Mouse (Mus musculus) cerebellum, adult 18-20 months (tissue): ENCODE results near the gene Nrbp1.

Experiments used
- DNase-seq, 2 experiments: peaks; one replicate each; pipeline ENCODE4 v3.0.0; 2021

The Nrbp1 gene

DNA sequence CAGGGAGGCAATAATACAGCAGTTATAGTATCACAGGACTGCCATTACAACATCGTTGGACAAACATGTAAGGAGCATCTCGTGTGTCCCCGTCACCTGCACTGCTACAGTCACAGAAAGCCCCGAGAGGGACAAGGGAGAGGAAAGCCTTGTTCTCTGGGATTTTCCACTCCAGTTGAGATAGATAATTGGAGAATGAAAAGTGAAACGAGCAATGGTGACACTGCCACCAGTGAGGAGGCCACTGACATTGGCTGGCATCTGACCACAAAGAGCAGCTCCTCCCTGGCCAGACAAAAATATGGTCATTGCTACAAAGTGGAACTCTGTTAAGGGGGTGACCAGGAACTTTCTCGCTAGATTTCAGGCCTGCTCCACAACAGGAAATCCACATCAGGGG, 27.0 kb downstream of the Nrbp1 start:
- no peak for DNase-seq

GRCm38 (mm10) chr5:31273018-31273417, 32.4 kb downstream of the Nrbp1 start:
- DNase-seq, result no peak

DNA sequence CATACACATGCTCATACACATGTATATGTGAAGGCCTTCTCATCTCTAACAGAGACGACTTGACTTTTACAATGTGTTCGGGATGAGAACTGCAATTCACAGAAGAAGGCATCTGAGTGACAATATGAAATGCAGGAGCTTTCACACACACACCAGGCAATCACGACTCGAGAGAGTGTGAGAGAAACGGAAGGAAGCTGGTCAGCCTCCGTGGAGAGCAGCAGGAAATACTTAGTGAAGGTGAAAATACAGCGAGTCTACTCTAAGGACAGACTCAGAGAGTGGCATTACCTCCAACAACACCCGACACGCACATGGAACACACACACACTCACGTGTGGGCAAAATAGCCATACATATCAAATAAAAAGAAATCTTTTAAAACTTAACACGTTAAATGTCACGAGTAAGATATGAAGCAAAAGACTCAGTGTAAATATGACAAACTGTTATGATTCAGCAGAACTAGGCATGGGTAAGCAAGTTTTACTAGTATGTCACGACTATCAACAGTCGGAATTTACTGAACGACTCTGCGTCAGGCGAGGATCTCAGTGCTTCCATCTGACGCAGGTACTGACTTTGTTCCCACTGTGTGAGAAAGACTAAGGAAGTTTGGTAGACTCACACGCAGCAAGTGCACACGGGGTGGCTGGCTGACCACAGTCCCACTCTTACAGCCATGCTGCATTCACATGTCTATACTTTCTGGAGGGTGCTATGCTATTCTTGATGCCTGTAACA, 38.8 kb downstream of the Nrbp1 start:
- no peak for DNase-seq

GRCm38 (mm10) chr5:31288225-31288624, 47.6 kb downstream of the Nrbp1 start:
- no peak for DNase-seq

DNA sequence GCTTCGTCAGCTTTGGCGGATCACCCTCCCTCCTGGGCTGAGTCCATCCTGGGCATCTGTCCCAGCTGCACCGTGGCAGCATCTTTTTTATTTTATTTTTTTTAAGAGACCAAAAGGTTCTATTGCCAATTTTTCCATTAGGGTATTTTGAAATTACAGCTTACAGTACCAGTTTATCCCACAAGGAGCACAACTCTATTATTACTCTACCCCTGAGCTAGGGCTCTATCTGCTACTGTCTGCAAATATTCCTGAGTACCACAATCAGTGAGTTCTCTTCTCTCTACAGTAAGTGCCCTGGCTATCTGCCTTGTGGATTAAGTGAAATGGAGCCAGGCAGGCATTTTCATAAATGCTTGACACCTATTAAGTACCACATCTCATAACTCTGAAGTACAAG, 48.0 kb downstream of the Nrbp1 start:
- no peak for DNase-seq

DNA sequence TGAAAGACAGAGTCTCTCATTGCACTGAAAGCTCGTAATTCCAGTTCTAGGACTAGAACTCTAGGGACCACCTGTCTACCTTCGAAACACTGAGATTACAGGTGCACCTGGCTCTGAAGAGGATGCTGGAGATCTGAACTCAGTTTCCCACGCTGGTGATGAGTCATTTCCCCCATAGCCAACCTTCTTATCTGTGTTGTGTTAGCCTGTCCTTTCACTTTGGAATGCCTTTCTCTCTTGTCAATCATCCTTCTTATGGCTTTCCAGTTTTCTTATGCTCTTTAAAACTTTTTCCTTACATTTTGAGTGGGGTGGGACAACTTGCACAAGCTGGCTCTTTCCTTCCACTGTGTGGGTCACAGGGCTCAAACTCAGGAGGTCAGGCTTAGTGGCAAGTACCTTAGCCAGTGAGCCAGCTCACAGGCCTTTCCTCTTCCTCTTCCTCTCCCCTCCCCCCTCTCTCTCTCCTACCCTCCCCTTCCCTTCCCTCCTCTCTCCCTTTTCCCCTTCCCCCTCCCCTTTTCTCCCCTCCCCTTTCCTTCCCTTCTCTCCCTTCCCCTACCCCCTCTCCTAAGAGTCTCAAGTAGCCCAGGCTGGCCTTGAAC, 49.1 kb downstream of the Nrbp1 start:
- DNase-seq, result no peak

DNA sequence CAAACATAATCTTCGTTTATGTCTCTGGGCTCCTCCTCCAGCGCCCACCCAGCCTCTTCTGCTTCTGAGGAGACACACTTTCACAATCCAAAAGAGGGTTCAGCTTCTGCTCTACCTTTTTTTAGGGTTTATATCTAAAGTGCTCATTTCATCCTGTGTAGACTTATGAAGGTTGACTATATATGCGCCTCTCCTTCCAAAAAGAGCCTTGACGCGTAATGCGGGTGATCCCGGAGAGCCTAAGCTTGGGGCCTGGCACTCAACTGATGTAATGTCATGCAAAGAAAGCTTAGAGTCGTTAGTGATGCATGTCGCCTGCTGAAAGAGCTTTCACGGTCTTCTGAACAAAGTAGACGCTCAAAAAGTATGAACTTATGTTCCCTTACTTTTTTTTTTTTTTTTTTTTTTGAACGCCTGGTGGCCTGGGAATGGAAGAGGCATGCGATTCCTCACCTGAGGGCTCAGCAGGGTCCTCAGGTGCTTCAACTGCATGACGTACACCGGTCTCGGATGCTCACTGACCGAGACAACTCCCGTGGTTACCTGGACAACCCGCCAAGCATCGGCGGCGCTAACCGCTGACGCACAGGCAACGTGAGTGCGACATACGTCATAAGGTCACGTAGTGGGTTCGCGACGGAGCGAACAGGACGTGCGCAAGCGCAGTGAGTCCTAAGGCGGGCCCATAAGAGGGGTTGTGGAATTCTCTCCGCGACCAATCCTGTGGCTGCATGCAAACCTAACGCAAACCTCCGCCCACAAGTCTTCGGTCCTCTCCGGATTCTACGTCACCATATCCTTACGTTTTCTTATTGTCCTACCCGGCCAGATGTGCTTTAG, 50.1 kb downstream of the Nrbp1 start, which contains the start of gene Ift172:
Ift172 (minus strand) TSS at position 596 of the 840 bp plus-strand sequence.
- peak; percentile 96 to 98 for DNase-seq

DNA sequence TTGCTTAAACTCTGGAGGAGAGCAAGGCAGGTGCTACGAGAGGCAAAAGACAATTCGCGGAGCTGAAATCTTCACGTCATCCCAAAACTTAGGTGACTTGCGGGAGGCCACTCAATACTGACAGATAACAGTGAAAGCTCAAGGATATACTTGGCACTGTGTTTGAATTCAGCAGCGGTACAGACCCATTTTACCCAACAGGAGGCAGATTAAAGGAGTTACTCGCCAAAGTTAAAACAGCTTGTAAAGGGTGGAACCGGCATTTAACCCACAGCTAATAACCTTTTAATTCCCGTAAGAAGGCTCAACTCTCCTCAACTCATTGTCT, 50.7 kb downstream of the Nrbp1 start:
- no peak for DNase-seq

DNA sequence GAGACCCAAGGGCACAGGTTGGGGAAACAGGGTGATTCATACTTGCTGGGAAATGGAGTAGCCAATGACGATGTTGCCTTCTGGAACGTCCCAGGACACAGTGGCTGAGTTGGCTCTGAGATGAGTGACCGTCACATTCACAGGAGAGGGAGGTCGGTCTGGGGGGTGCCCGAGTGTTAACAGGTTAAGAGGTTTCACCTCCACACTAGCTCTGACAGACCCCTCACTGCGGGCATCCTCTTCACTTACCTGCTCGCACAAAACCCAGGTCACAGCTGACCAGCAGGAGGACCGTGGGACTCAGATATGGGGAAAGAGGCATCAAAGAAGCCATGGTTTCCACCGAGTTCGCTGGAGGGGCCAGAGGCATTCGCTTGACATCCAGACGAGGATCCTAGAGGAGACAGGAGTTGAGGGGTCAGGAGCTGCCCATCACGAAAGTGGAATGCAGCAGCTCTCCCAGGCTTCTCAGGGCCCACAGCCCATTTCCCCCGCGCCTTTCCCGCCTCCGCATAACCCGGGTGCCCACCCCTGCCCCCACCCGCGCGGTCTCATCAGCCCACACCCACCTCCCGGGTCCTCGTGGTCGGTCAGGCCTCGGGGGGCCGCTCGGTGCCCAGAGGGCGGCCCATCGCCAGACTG, 54.4 kb downstream of the Nrbp1 start:
- DNase-seq, result peak; percentile 25 to 43

DNA sequence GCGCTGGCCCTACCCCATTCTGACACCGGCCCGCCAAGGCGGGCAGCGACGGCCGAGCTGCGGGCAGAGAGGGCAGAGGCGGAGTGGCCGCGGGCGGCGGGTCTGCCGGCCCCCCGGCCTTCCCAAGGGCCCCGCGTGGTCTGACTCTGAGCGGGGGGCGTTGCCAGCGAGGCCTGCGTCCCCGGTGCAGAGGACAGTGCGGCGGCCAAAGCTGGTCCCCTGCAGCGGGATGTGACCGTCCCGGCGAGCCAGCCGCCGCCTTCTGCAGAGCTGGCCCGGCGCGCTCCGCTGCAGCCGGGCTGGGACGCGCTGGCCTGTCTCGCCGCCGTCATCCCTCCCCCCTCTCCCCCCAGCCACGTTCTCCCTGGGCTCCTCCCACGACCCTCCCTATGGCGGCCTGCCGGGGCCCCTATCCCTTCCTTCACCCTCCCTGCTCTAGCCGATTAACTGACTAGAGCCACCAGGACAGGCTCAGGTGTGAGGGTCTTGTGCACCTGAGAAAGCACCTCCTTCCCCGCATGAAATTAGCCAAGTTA, 55.0 kb downstream of the Nrbp1 start, which contains the start of gene Fndc4:
Fndc4 (minus strand) TSS at position 475 of the 536 bp plus-strand sequence.
- peak; percentile 76 for DNase-seq

- DNase-seq, result no peak
Observed at GRCm38 (mm10) chr5:31297047-31297757, 56.5 kb downstream of the Nrbp1 start, which contains the start of gene Gckr. Gene Gckr, plus strand, starts transcription at chr5:31297443.

GRCm38 (mm10) chr5:31297981-31298380, 57.3 kb downstream of the Nrbp1 start:
- no peak for DNase-seq

DNA sequence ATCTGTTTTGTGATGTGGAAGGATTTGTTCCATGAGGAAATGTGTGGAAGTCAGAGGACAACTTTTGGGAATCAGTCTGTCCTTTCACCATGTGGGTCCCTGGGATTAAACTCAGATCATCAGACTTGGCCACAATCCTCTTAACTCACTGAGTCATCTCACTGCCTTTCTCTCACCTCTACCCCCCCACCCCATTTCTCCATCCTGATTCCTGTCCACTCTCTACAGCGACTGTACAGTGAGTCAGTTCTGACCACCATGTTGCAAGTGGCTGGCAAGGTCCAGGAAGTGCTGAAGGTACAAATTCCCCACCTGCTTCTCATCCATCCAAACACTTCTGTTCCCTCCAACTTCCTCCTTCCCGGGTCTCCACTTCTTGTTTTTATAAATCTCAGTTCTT, 57.8 kb downstream of the Nrbp1 start:
- no peak for DNase-seq
